Mouse (Mus musculus) hindbrain, embryonic 13.5 days (tissue): ENCODE results near the gene Plekha6. TPM values are rescaled to one million over a fixed set of nuclear protein-coding genes. Genes with fewer than 3 reads are reported as not detected.
A peak's percentile ranks its signal among the peaks of the same experiment; 100 is the strongest.

ENCODE experiments used
- ATAC-seq: fragments of 200-750 bp; cut with Nextera tagmentation; 2 replicates; pipeline ENCODE4 v1.8.0; 2017; ENCODE audit warnings: moderate TSS enrichment; ENCODE audit not compliant: low FRiP score
- H3K27ac ChIP-seq: fragments of 300-500 bp; sonication (generic); 2 replicates; pipeline ENCODE4 v1.5.1; 2015; ENCODE audit warnings: inconsistent platforms, mild to moderate bottlenecking, moderate library complexity
- H3K27me3 ChIP-seq: fragments of 300-500 bp; sonication (generic); 2 replicates; pipeline ENCODE4 v1.6.1; 2015; ENCODE audit warnings: mild to moderate bottlenecking, inconsistent platforms
- H3K36me3 ChIP-seq: fragments of 300-500 bp; sonication (generic); 2 replicates; pipeline ENCODE4 v1.6.1; 2015; ENCODE audit warnings: mild to moderate bottlenecking, inconsistent platforms
- H3K4me1 ChIP-seq: fragments of 300-500 bp; sonication (generic); replicated peaks from 2 replicates; pipeline ENCODE4 v1.6.1; 2015; ENCODE audit warnings: inconsistent platforms
- H3K4me2 ChIP-seq: fragments of 300-500 bp; sonication (generic); 2 replicates; pipeline ENCODE4 v1.6.1; 2015; ENCODE audit warnings: inconsistent platforms, mild to moderate bottlenecking, moderate library complexity
- H3K4me3 ChIP-seq: fragments of 300-500 bp; sonication (generic); 2 replicates; pipeline ENCODE4 v1.5.1; 2015; ENCODE audit warnings: mild to moderate bottlenecking, inconsistent platforms
- H3K9ac ChIP-seq: fragments of 300-500 bp; sonication (generic); 2 replicates; pipeline ENCODE4 v1.6.1; 2015; ENCODE audit warnings: mild to moderate bottlenecking, inconsistent platforms
- H3K9me3 ChIP-seq: fragments of 300-500 bp; sonication (generic); 2 replicates; pipeline ENCODE4 v1.6.1; 2016; ENCODE audit warnings: inconsistent platforms
- WGBS: fragments of 180-500 bp; shearing (Covaris S2); methylation state at CpG from one replicate; pipeline ENCODE4 v1.1.7; 2015; 5-methylcytosine and 5-hydroxymethylcytosine counted together
- polyA plus RNA-seq: library from polyadenylated mRNA; unstranded; fragments of >200 nt; fragmentation: Nextera tagmentation; extraction: Ambion mirVana; gene quantifications from 2 replicates; pipeline ENCODE4 v1.2.1, GENCODE M21; 2015

The Plekha6 gene
- polyA plus RNA-seq, 1 experiment from 2014 or later, result 20.4 TPM

- H3K9ac ChIP-seq, result no peak overlapping the region
- no peak for ATAC-seq
- WGBS, result 92% methylated on average over 9 of the region's 9 CpGs
- H3K27ac ChIP-seq, result 0 out of 2 replicates have a peak overlapping the region, but pooled peaks have one; percentile 4
- H3K4me3 ChIP-seq, result no peak overlapping the region
- H3K36me3 ChIP-seq, result peaks cover 8% of the 10 kb centered on the region
- no peaks in the 10 kb centered on the region for H3K27me3 ChIP-seq
- no peak overlapping the region for H3K4me2 ChIP-seq
- peaks cover 70% of the 10 kb centered on the region for H3K4me1 ChIP-seq
- H3K9me3 ChIP-seq, result no peaks in the 10 kb centered on the region
These were observed 26.5 kb downstream of the Plekha6 start for GRCm38 (mm10) chr1:133190550-133190949.

GRCm38 (mm10) chr1:133196181-133196580, 32.2 kb downstream of the Plekha6 start:
- H3K4me1 ChIP-seq, result peaks cover 84% of the 10 kb centered on the region
- H3K4me3 ChIP-seq, result no peak overlapping the region
- WGBS, result 21% methylated on average over 6 of the region's 6 CpGs
- 0 out of 2 replicates have a peak overlapping the region, but pooled peaks have one; percentile 2 for H3K9ac ChIP-seq
- ATAC-seq, result peak; percentile 37; the same call in 1 of the 2 replicates
- no peaks in the 10 kb centered on the region for H3K9me3 ChIP-seq
- H3K36me3 ChIP-seq, result no peaks in the 10 kb centered on the region
- no peaks in the 10 kb centered on the region for H3K27me3 ChIP-seq
- no peak overlapping the region for H3K4me2 ChIP-seq
- peak overlapping the region; percentile 84 for H3K27ac ChIP-seq

DNA sequence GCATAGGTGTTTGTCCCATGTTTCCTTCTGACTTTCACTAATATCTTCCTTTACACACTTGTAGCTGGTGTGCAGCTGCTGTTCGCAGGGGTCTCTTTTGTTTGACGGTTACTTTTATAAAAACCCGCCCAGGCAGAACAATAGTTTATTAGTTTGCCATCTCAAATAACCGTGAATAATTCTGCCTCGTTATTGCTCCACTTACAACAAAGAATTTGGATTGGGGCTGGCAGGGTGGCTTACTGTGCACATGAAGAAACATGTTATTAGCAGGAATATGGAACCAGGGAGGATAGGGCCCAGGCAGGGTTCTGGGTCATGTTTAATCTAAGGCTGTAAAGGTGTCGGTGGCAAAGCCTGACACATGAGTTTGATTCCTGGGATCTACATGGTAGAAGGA, 33.3 kb downstream of the Plekha6 start:
- peaks cover 85% of the 10 kb centered on the region for H3K4me1 ChIP-seq
- no peak overlapping the region; the same call in 1 of the 2 replicates for H3K27ac ChIP-seq
- H3K9ac ChIP-seq, result no peak overlapping the region
- H3K27me3 ChIP-seq, result no peaks in the 10 kb centered on the region
- no peaks in the 10 kb centered on the region for H3K36me3 ChIP-seq
- H3K9me3 ChIP-seq, result no peaks in the 10 kb centered on the region
- no peak for ATAC-seq
- no peak overlapping the region for H3K4me3 ChIP-seq
- H3K4me2 ChIP-seq, result no peak overlapping the region
- WGBS, result 31% methylated on average over 6 of the region's 6 CpGs

DNA sequence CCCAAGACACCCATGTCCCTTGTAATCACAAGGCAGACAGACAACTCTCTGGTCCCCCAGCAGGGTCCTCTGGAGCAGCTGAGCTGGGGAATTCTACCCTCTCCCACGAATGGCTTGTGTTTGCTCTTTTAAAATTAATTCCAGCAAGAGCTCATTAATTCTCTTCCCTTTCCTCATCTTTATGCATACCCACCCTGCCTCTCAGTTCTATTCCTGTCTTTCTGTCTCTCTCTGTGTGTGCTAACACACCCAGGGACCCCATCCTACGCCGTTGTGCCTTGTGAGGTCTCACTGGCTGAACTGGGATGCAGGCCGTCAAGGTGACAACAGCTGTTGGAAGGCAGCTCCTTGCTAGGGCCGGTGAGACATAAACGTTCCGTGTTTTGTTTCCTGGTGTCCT, 35.7 kb downstream of the Plekha6 start:
- no peak for ATAC-seq
- peak overlapping the region; percentile 82 for H3K27ac ChIP-seq
- no peaks in the 10 kb centered on the region for H3K36me3 ChIP-seq
- no peak overlapping the region for H3K4me3 ChIP-seq
- H3K4me2 ChIP-seq, result no peak overlapping the region
- H3K9ac ChIP-seq, result peak overlapping the region; percentile 51; the same call in 1 of the 2 replicates
- H3K27me3 ChIP-seq, result no peaks in the 10 kb centered on the region
- no peaks in the 10 kb centered on the region for H3K9me3 ChIP-seq
- 37% methylated on average over 7 of the region's 7 CpGs for whole genome bisulfite sequencing
- H3K4me1 ChIP-seq, result peaks cover 79% of the 10 kb centered on the region

- no peak overlapping the region for H3K4me2 ChIP-seq
- no peak overlapping the region for H3K9ac ChIP-seq
- no peak for ATAC-seq
- H3K9me3 ChIP-seq, result no peaks in the 10 kb centered on the region
- H3K4me3 ChIP-seq, result no peak overlapping the region
- no peaks in the 10 kb centered on the region for H3K27me3 ChIP-seq
- peaks cover 67% of the 10 kb centered on the region for H3K4me1 ChIP-seq
- 43% methylated on average over 4 of the region's 4 CpGs for WGBS
- 0 out of 2 replicates have a peak overlapping the region, but pooled peaks have one; percentile 30 for H3K27ac ChIP-seq
- H3K36me3 ChIP-seq, result no peaks in the 10 kb centered on the region
These were observed 37.5 kb downstream of the Plekha6 start for GRCm38 (mm10) chr1:133201499-133201898.

GRCm38 (mm10) chr1:133203701-133204100, 39.7 kb downstream of the Plekha6 start:
- H3K4me1 ChIP-seq, result peaks cover 59% of the 10 kb centered on the region
- H3K9me3 ChIP-seq, result no peaks in the 10 kb centered on the region
- no peaks in the 10 kb centered on the region for H3K27me3 ChIP-seq
- H3K36me3 ChIP-seq, result no peaks in the 10 kb centered on the region
- ATAC-seq, result no peak
- 0 out of 2 replicates have a peak overlapping the region, but pooled peaks have one; percentile 8 for H3K9ac ChIP-seq
- H3K27ac ChIP-seq, result no peak overlapping the region
- H3K4me2 ChIP-seq, result no peak overlapping the region
- 45% methylated on average over 2 of the region's 2 CpGs for WGBS
- H3K4me3 ChIP-seq, result no peak overlapping the region

DNA sequence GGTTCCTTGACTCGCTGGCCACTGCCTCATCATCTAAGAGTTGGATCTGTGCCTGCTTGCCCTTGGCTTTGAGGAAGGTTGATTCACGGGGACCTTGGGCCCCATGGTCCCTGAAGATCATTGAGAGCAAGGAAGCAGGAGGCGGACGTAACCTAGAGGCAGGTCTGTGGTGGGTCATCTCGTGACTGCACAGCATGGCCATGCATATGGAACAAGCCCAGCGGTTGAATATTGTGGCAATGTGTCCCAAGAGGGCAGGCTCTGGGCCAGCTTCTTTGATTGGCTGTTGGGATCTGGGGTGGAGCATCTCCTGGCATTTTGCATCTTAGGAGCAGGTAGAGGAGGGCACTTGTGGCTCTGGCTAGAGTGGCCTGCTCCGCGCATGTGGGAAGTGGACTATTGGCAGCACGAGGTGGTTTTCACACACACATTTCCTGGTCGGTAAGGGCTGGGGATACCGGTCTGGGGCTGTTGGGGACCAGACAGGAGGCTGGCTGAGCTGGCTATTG, 40.4 kb downstream of the Plekha6 start:
- no peak overlapping the region for H3K27ac ChIP-seq
- WGBS, result 61% methylated on average over 11 of the region's 11 CpGs

DNA sequence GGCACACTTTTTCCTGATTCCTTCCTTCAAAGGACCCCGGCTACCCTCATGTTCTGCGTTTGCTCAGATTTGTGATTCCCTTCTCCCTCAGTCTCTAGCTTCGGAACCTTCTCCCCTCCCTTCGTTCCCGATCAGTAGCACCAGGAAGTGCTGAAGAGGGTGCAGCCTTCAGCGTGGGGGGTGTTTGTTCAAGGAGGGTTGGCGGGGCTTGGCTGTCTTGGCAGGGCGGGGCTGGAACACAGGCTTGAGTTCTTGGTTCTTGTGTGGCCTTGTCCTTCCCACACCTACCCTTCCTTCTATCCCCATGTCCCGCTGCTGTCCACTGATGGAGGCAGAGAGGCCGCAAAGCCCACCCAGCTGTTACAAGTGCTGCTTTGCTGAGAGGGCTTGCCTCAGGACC, 41.0 kb downstream of the Plekha6 start:
- no peak overlapping the region for H3K9ac ChIP-seq
- no peak overlapping the region for H3K4me2 ChIP-seq
- peaks cover 59% of the 10 kb centered on the region for H3K4me1 ChIP-seq
- ATAC-seq, result no peak
- no peaks in the 10 kb centered on the region for H3K9me3 ChIP-seq
- H3K27ac ChIP-seq, result no peak overlapping the region
- H3K27me3 ChIP-seq, result no peaks in the 10 kb centered on the region
- WGBS, result 83% methylated on average over 10 of the region's 10 CpGs
- H3K36me3 ChIP-seq, result no peaks in the 10 kb centered on the region
- H3K4me3 ChIP-seq, result no peak overlapping the region

More for the DNA sequence above, 40.4 kb downstream of the Plekha6 start:
- Histone ChIP-seq H3K9me3 (no peaks in the 10 kb centered on the region), H3K27me3 (no peaks in the 10 kb centered on the region), H3K4me3 (no peak overlapping the region), H3K4me2 (no peak overlapping the region), H3K9ac (0 out of 2 replicates have a peak overlapping the region, but pooled peaks have one; percentile 8), H3K36me3 (no peaks in the 10 kb centered on the region), H3K4me1 (peaks cover 59% of the 10 kb centered on the region)
- ATAC-seq, result no peak

DNA sequence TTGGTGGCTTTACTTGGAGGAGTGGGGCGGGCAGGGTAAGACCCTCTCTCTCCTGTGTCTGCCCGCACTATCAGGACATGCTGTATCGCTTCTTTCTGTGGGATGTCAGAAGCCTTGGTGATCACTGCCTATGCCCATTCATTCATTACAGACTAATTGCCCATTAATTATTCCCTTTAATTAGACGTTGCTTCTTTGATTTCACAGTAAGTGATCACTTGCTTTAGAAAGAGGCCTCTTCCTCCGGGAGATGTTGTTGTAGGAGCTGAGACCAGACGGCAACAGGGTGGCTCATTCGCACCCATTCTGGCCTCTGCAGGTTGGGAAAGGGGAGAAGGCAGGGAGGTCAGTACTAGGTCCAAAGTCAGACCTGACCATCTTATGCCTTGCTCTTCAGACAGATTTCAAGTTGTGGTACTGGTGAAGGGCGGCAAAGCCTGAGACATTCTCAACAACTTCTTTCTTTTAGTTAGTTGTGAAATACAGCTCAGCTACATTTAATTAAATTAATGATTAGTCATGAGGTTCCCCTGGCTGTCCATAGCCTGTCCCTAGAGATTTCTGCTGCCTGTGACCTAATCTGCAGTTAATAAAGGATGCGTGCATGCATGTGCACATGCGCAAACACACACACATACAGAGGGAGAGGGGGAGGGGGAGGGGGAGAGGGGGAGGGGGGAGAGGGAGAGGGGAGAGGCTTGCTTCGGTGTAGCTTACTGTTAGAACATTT, 44.2 kb downstream of the Plekha6 start:
- Histone ChIP-seq H3K4me2 (no peak overlapping the region), H3K27ac (0 out of 2 replicates have a peak overlapping the region, but pooled peaks have one; percentile 8), H3K9ac (no peak overlapping the region), H3K4me1 (peaks cover 70% of the 10 kb centered on the region), H3K4me3 (no peak overlapping the region), H3K27me3 (no peaks in the 10 kb centered on the region), H3K36me3 (no peaks in the 10 kb centered on the region), H3K9me3 (no peaks in the 10 kb centered on the region)
- ATAC-seq, result no peak
- WGBS, result 44% methylated on average over 10 of the region's 11 CpGs

DNA sequence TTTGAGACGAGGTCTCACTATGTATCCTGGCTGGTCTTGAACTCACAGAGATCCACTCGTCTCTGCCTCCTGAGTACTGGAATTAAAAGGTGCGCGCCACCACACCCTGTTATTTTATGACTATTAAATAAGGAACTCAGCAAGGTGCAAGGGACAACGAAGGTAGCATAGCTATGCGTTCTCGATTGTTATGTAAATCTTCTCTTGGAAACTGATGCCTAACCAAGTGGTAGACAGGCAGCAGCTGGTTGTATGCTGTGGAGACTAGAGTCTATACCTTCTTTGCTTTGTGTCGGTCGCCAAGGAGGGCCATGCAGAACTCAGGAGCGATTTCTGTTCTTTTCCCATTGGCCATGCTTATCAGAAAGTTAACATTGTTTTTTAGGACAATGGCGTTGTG, 45.0 kb downstream of the Plekha6 start:
- Histone ChIP-seq H3K36me3 (no peaks in the 10 kb centered on the region), H3K9me3 (no peaks in the 10 kb centered on the region), H3K9ac (peak overlapping the region; percentile 60; the same call in 1 of the 2 replicates), H3K27me3 (no peaks in the 10 kb centered on the region), H3K4me3 (no peak overlapping the region), H3K4me1 (peaks cover 70% of the 10 kb centered on the region), H3K27ac (peak overlapping the region; percentile 87), H3K4me2 (no peak overlapping the region)
- ATAC-seq, result no peak
- 65% methylated on average over 11 of the region's 11 CpGs for WGBS

DNA sequence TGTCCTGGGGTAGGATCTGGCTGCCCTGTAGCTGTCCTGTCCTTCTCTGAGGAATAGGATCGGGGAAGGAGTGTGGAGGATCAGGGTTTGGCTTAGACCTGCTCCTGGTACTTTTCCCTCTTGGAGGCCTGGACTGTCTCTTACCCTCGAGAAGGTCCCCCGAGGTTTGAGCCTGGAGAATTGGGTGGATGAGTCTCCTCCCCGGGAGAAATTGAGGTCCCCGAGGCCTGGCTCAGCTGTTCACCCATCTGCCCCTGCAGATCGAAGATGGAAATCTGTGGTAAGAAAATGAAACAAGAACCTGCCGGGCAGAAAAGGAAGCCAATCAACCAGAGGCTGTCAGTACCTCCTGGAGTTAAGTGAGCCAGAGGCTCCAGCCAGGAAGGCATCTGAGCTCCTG, 45.5 kb downstream of the Plekha6 start:
- Histone ChIP-seq H3K9me3 (no peaks in the 10 kb centered on the region), H3K27ac (peak overlapping the region; percentile 87), H3K4me3 (no peak overlapping the region), H3K36me3 (no peaks in the 10 kb centered on the region), H3K4me2 (peak overlapping the region; percentile 26; the same call in 1 of the 2 replicates), H3K9ac (peak overlapping the region; percentile 60), H3K4me1 (peaks cover 70% of the 10 kb centered on the region), H3K27me3 (no peaks in the 10 kb centered on the region)
- WGBS, result 27% methylated on average over 7 of the region's 7 CpGs
- ATAC-seq, result no peak

DNA sequence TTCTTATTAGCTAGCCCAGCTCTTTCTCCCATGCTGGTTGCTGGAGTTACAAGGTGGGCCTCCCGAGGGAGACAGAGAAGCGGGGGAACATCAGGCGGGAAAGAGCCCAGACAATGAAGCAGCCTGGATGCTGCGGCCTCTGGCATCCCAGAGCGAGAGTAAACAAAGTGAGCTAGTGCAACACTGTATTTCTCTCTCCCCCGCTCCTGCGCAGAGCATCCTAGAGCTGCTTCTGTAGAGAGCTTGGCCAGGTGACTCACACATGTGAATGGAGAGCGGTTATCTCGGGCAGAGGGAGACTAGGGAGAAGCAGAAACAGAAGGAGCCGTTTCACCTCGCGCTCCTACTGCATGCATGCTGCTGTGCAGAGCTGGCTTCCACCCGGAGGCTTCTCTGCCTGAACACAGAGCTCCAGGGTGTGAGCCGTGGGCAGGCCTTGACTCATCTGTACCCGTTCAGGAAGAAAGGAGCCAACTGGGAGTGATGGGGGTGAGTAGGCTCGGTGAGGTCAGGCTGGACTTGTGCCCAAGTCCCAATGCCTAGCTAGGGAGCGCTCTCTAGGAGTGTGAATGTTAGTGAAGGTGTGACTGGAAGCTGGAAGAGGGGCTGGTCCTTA, 46.0 kb downstream of the Plekha6 start:
- H3K4me1 ChIP-seq, result peaks cover 71% of the 10 kb centered on the region

More for the DNA sequence above, 46.0 kb downstream of the Plekha6 start:
- Histone ChIP-seq H3K36me3 (no peaks in the 10 kb centered on the region), H3K4me3 (no peak overlapping the region), H3K9me3 (no peaks in the 10 kb centered on the region), H3K4me2 (peak overlapping the region; percentile 26; the same call in 1 of the 2 replicates), H3K27ac (peak overlapping the region; percentile 87), H3K27me3 (no peaks in the 10 kb centered on the region), H3K9ac (peak overlapping the region; percentile 60)
- peak; percentile 15; the same call in 1 of the 2 replicates for ATAC-seq
- WGBS, result 27% methylated on average over 17 of the region's 17 CpGs
